Comparison of ENCODE assay signal across 8 mouse cellular contexts in the genomic region with DNA sequence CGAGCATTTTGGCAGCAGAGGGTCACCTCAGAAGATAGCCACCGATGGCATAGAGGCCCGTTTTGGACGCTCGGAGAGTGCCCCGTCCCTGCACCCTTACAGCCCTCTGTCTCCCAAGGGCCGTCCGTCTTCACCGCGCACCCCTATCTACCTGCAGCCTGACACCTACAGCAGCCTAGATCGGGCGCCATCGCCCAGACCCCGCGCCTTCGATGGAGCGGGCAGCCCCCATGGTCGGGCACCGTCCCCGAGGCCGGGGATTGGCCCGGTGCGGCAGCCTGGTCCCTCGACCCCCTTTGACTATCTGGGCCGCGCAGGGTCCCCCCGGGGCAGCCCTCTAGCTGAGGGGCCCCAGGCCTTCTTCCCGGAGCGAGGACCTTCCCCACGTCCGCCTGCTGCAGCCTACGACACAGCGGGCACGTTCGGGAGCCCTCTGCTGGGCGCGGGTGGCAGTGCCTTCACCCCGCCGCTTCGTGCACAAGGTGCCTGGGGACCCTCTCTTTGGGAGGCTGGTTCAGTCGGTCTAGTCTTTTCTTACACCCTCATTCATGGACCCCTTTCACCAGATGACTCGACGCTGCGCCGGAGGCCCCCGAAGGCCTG. TPM values are rescaled to one million over a fixed set of nuclear protein-coding genes. Genes with fewer than 3 reads are reported as not detected.
DNase-seq lines count a peak whose midpoint lies in the region; ATAC-seq and TF ChIP-seq lines count a peak whose summit lies in the region.

No protein-coding gene starts in this region.

- H3K27me3 ChIP-seq in heart, embryonic 10.5 days (ENCODE audit: insufficient read depth, poor library complexity, severe bottlenecking) = peaks cover 16% of the 10 kb centered on the region
- peaks cover 5% of the 10 kb centered on the region for H3K27me3 ChIP-seq in liver, embryonic 14.5 days (ENCODE audit: control insufficient read depth, insufficient read depth, low read length)
- H3K27me3 ChIP-seq in neural tube, embryonic 13.5 days = peaks cover 15% of the 10 kb centered on the region

- H3K4me3 ChIP-seq in heart, embryonic 10.5 days = peak overlapping the region; percentile 47
- H3K4me3 ChIP-seq in liver, embryonic 14.5 days (ENCODE audit: insufficient read depth in 1 of 2, low read depth in 2 of 2, low read length in 2 of 2) = peak overlapping the region in 1 of 2 experiments; percentile 25; a peak in 1 of 4 replicates
- H3K4me3 ChIP-seq in neural tube, embryonic 13.5 days = peak overlapping the region; percentile 35

- peak; percentile 85 for TF ChIP-seq CTCF in liver, embryonic 14.5 days (IDR thresholded peaks at IDR 0.05; ENCODE audit: low read depth)

- peak; percentile 40; the same call in 1 of the 2 replicates for ATAC-seq in liver, embryonic 14.5 days (ENCODE audit: insufficient read depth)
- ATAC-seq in neural tube, embryonic 13.5 days (ENCODE audit: low read depth) = peak; percentile 80

- no peak for TF ChIP-seq EP300 in liver, embryonic 14.5 days (IDR thresholded peaks at IDR 0.05; ENCODE audit: low read depth)

- 20% methylated on average over 46 of the region's 46 CpGs for WGBS in heart, embryonic 10.5 days
- WGBS in liver, embryonic 14.5 days (ENCODE audit: insufficient replicate concordance) = 13% methylated on average over 46 of the region's 46 CpGs
- WGBS in neural tube, embryonic 13.5 days = 10% methylated on average over 46 of the region's 46 CpGs

- H3K4me1 ChIP-seq in heart, embryonic 10.5 days = peaks cover 9% of the 10 kb centered on the region
- H3K4me1 ChIP-seq in liver, embryonic 14.5 days (replicated peaks; ENCODE audit: control insufficient read depth in 2 of 2, insufficient read depth in 2 of 2, low read length in 1 of 2) = no peaks in the 10 kb centered on the region
- H3K4me1 ChIP-seq in neural tube, embryonic 13.5 days (replicated peaks) = peaks cover 5% of the 10 kb centered on the region

- peak; percentile 45 for DNase-seq in urinary bladder, postnatal 14 days (ENCODE audit: low spot score)
- no peak for DNase-seq in urinary bladder, adult 2 months (ENCODE audit: low spot score)
- DNase-seq in embryo, embryonic 10 days (ENCODE audit: low spot score) = peak; percentile 76
- no peak for DNase-seq in heart, embryonic 10.5 days (ENCODE audit: low spot score)
- peak; percentile 53 for DNase-seq in kidney, adult 9 months
- no peak for DNase-seq in liver, embryonic 14.5 days (ENCODE audit: low read depth in 3 of 3, low spot score in 3 of 3)
- peak; percentile 83 for DNase-seq in thymus, postnatal 25 days

- H3K27ac ChIP-seq in heart, embryonic 10.5 days = peak overlapping the region; percentile 43; the same call in 1 of the 2 replicates
- H3K27ac ChIP-seq in liver, embryonic 14.5 days = no peak overlapping the region
- H3K27ac ChIP-seq in neural tube, embryonic 13.5 days (replicated peaks) = no peak overlapping the region

- H3K4me2 ChIP-seq in liver, embryonic 14.5 days (ENCODE audit: low read depth) = peak overlapping the region; percentile 57
- peak overlapping the region; percentile 54 for H3K4me2 ChIP-seq in neural tube, embryonic 13.5 days

- no peaks in the 10 kb centered on the region for H3K9me3 ChIP-seq in heart, embryonic 10.5 days
- H3K9me3 ChIP-seq in liver, embryonic 14.5 days (ENCODE audit: control insufficient read depth, low read length) = no peaks in the 10 kb centered on the region
- H3K9me3 ChIP-seq in neural tube, embryonic 13.5 days = no peaks in the 10 kb centered on the region

- 0 out of 2 replicates have a peak overlapping the region, but pooled peaks have one; percentile 7 for H3K9ac ChIP-seq in liver, embryonic 14.5 days (replicated peaks)
- H3K9ac ChIP-seq in neural tube, embryonic 13.5 days = peak overlapping the region; percentile 63

- peaks cover 76% of the 10 kb centered on the region for H3K36me3 ChIP-seq in heart, embryonic 10.5 days
- H3K36me3 ChIP-seq in liver, embryonic 14.5 days (replicated peaks; ENCODE audit: control insufficient read depth, insufficient read depth, low read depth) = no peaks in the 10 kb centered on the region
- H3K36me3 ChIP-seq in neural tube, embryonic 13.5 days = no peaks in the 10 kb centered on the region

RNA-seq across cellular contexts. Expression of a gene that starts 10.4 kb away (rescaled TPM):
- 16.5 and 19.6 TPM in 2 replicates for polyA plus RNA-seq in urinary bladder, adult 2 months (2012; rRNA removed)
- polyA plus RNA-seq in heart, embryonic 10.5 days (2016; fragmentation: Nextera tagmentation; extraction: Ambion mirVana) = 12.0 and 16.2 TPM in 2 replicates
- polyA plus RNA-seq in liver, embryonic 14.5 days (2012; rRNA removed) = 2.3 TPM in 2 replicates
- polyA plus RNA-seq in liver, embryonic 14.5 days (2014; fragmentation: Nextera tagmentation; extraction: Ambion mirVana) = 0.65 and 1.0 TPM in 2 replicates
- polyA plus RNA-seq in neural tube, embryonic 13.5 days (2015; fragmentation: Nextera tagmentation; extraction: Ambion mirVana) = 1.2 and 3.4 TPM in 2 replicates

RNA-seq across cellular contexts. Expression of a gene that starts 10.6 kb away (rescaled TPM):
- polyA plus RNA-seq in urinary bladder, adult 2 months (2012; rRNA removed) = 8.9 and 9.8 TPM in 2 replicates
- polyA plus RNA-seq in heart, embryonic 10.5 days (2016; fragmentation: Nextera tagmentation; extraction: Ambion mirVana) = 23.2 and 27.8 TPM in 2 replicates
- polyA plus RNA-seq in liver, embryonic 14.5 days (2012; rRNA removed) = 4.5 and 6.7 TPM in 2 replicates
- 7.2 and 7.8 TPM in 2 replicates for polyA plus RNA-seq in liver, embryonic 14.5 days (2014; fragmentation: Nextera tagmentation; extraction: Ambion mirVana)
- 19.8 and 21.1 TPM in 2 replicates for polyA plus RNA-seq in neural tube, embryonic 13.5 days (2015; fragmentation: Nextera tagmentation; extraction: Ambion mirVana)

RNA-seq across cellular contexts. Expression of a gene that starts 11.9 kb away (rescaled TPM):
- polyA plus RNA-seq in urinary bladder, adult 2 months (2012; rRNA removed) = 23.8 and 24.5 TPM in 2 replicates
- polyA plus RNA-seq in heart, embryonic 10.5 days (2016; fragmentation: Nextera tagmentation; extraction: Ambion mirVana) = 19.2 and 19.3 TPM in 2 replicates
- polyA plus RNA-seq in liver, embryonic 14.5 days (2012; rRNA removed) = 11.7 and 12.3 TPM in 2 replicates
- 4.6 and 5.5 TPM in 2 replicates for polyA plus RNA-seq in liver, embryonic 14.5 days (2014; fragmentation: Nextera tagmentation; extraction: Ambion mirVana)
- 18.6 and 20.5 TPM in 2 replicates for polyA plus RNA-seq in neural tube, embryonic 13.5 days (2015; fragmentation: Nextera tagmentation; extraction: Ambion mirVana)

RNA-seq across cellular contexts. Expression of a gene that starts 25.3 kb away (rescaled TPM):
- 42.3 and 47.5 TPM in 2 replicates for polyA plus RNA-seq in urinary bladder, adult 2 months (2012; rRNA removed)
- 74.0 and 84.2 TPM in 2 replicates for polyA plus RNA-seq in heart, embryonic 10.5 days (2016; fragmentation: Nextera tagmentation; extraction: Ambion mirVana)
- polyA plus RNA-seq in liver, embryonic 14.5 days (2012; rRNA removed) = 8.5 and 9.8 TPM in 2 replicates
- 15.7 and 19.2 TPM in 2 replicates for polyA plus RNA-seq in liver, embryonic 14.5 days (2014; fragmentation: Nextera tagmentation; extraction: Ambion mirVana)
- polyA plus RNA-seq in neural tube, embryonic 13.5 days (2015; fragmentation: Nextera tagmentation; extraction: Ambion mirVana) = 90.7 and 96.1 TPM in 2 replicates

RNA-seq across cellular contexts. Expression of a gene that starts 34.0 kb away (rescaled TPM):
- 6.5 and 7.9 TPM in 2 replicates for polyA plus RNA-seq in urinary bladder, adult 2 months (2012; rRNA removed)
- 4.4 and 5.8 TPM in 2 replicates for polyA plus RNA-seq in heart, embryonic 10.5 days (2016; fragmentation: Nextera tagmentation; extraction: Ambion mirVana)
- 0.18 and 0.21 TPM in 2 replicates for polyA plus RNA-seq in liver, embryonic 14.5 days (2012; rRNA removed)
- 0.13 and 0.58 TPM in 2 replicates for polyA plus RNA-seq in liver, embryonic 14.5 days (2014; fragmentation: Nextera tagmentation; extraction: Ambion mirVana)
- 4.0 and 5.3 TPM in 2 replicates for polyA plus RNA-seq in neural tube, embryonic 13.5 days (2015; fragmentation: Nextera tagmentation; extraction: Ambion mirVana)

Comparison
In these comparisons a context has a peak if more than half of its experiments do, and no peak if none do; other contexts are left out.
1. DNase-seq: peak in urinary bladder, postnatal 14 days (single experiment), embryo, embryonic 10 days (single experiment), kidney, adult 9 months (single experiment) and thymus, postnatal 25 days (single experiment); none in urinary bladder, adult 2 months (single experiment), heart, embryonic 10.5 days (single experiment) and liver, embryonic 14.5 days (0 of 3).